Mouse (Mus musculus) spleen, adult 18-20 months (tissue): Measurements from ENCODE around the gene Cog6.

Source experiments
- DNase-seq, 2 experiments: peaks; one replicate each; pipeline ENCODE4 v3.0.0; 2022; ENCODE audit warnings: mixed read lengths in 2 of 2

The Cog6 gene

DNA sequence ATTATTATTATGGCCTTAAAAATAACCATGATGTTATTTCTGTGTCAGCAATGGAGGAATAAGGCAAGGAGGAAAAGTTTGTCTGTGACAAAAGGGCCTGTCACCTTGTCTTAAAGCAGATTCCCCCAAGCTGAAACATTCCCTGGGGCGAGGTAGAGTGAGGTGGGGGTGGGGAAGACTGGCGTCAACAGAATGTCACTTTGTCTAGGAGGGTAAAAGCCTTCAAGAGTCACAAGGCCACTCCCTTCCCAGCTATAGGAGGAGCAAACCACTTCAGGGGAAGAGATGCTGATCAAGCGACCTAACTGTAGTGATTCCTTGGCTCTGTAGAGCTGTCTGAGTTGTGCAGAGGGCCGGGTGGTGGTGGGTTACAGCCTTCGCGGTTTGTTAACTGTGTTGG, 14.5 kb upstream of the Cog6 start:
- DNase-seq, result no peak

DNA sequence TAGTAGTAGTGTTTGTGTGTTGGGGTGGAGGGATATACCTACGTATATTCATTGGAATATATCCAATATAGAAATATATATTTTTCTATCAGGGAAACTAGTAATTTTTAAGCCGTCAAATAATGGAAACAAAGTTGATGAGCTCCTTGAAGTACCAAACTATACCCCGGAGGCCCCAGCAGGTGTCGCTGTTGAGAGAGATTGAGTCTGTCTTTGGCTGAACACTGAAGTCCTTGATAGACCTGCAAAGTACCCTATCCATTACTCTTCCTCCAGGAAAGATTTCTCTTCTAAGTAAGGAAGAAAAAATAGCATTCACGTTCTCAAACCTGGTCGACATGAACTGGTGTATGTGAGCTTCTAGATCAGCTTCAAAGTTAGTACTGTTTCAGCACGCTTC, 12.0 kb upstream of the Cog6 start:
- peak; percentile 30 to 74 for DNase-seq

DNA sequence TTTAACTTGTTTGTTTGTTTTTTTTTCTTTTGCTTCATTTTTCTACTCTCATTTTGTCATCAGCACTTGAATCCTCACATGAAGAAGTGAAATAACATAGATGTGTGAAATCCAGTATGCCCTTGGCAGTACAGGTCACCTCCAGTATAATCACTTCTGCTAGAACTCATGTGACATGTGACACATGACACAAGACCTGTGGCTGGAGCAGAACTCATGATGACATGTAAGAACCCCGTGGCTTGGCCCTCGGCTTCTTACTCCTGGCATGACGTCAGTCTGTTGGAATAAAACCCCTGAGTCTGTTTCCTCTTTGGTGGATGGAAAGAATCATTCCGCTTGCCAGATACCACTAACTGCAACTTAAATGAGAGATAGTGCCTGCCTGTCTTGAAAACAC, 10.3 kb upstream of the Cog6 start:
- no peak for DNase-seq

DNA sequence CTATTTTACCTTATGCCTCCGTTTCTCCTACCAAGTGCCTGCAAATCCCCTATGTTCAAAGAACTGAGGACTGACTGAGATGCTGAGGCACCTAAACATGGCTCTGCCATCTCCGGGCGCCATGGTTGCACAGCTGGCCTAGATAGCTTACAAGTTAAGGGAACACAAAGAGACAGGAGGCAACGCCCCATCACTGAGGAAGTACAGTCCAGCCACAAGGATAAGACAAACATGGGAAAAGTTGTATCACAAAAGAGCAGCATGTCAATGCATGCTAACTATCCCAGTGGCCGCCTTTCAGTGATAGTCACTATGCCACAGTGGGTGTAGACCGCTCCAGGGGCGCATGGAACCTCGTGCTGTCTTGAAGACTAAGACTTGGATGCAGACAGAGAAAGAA, 9.6 kb downstream of the Cog6 start:
- no peak for DNase-seq

DNA sequence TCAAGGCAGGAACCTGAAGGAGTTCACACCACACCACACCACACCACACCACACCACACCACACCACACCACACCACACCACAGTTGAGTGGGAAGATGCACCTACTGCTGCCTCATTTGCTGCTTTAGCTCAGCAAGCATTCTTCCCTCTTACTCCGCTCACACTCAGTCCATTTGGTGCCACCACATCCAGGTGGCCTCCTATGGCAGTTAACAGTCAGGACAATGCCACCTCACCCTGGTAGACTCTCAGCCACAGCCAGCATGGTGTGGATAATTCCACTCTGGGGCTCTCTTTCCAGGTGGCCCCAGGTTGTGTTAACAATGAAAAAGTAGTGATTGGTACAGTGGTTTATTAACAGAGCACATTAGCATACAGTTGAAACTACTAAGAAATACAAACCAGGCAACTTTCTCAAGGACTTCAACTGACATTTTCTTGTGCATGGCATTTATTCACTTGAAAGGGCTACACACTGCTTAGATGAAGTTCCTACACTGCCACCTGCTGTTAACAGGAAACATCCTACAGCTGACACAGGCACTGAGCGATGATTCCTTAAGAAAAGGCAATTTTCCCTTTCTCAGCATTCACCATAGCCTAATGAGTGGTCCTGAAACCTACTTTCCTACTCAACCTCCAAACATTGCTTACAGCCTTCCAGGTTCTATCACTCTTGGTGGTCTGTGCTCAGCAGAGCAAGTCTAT, 12.5 kb downstream of the Cog6 start:
- no peak for DNase-seq

DNA sequence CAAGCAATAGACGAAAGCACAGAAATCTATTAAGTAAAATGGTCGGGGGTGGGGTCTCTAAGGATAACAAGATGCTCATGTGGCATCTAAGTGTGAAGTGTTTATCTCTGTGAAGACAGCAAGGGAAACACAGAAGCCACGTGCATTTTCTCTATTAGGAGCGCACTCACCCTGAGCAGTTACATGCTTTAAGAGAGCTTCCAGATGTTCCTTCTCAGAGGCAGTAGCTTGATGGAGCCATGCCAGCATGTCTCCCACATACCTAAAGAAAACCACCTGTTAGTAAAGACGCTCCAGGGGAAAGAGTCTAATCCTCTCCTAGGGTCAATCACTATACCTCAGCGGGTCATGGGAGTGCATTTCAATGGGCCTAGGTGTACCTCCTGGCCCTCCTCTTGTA, 15.0 kb downstream of the Cog6 start:
- no peak for DNase-seq

DNA sequence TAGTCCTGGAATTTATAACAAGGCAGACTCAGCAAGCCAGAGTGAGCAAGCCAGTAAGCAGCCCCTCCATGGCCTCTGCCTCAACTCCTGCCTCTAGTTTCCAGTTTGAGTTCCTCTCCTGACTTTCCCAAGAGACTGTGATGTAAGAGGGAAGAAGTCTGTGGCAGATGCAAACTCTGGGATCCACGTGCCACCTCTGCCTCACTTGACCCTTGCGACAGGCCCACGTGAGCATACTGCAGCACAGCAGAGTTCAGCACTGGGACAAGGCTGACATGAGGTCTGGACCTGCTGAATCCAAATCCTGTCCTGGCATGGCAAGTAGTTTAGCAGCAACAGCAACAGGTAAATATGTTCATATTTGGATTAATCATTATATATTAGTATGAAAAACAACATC, 17.0 kb downstream of the Cog6 start:
- no peak for DNase-seq

DNA sequence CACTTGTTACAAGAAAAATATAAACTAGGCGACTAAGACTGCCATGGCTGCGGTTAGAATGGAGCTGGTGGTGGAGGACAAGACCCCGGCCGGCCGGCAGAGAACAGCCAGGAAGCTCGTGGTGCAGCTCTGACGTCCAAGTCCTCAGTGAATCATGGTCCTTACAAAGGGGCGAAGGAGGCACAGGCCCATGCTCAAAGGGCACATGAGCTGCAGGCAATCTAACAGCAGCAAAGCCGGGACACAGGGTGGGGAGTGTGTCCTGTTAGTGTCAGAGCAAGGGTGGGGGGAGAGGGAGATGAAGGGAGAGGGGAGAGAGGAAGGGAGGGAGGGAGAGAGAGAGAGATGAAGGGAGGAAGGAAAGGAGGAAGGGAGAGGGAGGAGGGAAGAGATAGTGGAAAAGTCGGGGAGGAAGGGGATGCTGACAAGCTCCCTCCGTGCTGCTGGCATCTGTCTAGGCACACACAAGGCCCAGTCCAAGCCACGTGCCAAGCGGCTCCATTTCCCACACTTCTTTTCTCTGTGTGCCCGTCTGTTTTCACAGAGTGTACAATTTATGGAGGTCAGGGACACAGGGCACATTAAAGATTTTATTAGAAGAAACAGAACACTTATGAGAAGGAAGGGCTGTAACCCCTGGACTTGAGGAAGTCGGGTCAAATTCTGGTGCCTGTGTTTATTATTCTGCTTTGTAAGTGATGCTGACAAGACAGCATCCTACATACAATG, 17.9 kb downstream of the Cog6 start:
- no peak for DNase-seq

DNA sequence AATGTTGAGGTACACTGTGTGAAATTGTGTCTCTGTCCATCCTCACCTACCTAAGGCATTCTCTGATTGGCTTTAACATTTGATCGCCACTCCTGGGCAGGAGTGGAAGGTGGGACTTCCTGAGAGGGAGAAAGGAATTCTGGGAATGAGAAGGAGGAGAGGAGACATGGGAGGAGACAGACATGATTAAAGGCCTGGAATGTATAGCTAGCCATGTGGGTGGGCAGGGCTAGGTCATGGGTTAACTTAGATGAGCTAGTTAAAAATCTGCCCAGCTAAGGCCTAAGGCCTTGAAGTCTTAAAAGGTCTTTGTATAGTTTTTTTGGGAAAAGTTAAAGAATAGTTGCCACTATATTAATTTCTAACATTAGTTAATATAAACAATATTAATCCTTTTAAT, 19.7 kb downstream of the Cog6 start:
- no peak for DNase-seq

DNA sequence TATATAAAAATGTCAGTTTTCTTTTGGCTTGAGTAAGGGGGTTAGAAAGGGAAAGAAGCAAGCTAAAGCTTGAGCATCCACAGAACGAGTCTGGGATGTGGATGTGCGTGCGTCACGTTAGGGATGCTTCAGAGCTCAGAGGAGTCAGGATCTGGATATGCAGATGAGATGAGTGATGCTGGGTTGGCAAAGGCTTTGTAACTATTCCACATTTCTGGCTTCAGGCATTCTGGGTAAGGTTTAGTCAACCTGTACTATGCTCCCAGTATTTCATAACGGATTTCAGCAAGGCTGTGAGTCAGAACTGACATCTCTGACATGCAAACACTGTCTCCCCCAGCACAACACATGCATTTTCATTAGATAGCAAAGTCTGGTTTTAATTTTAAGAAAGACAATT, 20.4 kb downstream of the Cog6 start:
- no peak for DNase-seq

DNA sequence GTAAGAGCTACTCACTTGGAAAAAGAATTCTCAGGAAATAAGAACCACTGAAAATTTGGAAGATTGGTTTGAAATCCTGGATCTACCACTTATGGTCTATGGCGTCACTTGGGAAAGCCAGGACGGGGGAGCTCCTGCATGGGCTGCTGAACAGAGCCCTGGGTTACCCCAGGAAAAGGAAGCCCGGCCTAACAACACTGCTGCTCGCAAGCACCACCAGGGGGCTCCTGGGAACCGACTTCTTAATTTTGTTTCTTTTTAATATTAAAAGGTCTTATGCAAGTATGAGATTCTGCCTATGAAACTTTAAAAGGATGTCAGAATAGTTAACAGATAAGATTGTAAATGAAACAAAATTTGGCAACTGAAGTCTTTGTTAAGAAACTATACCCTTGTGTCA, 22.4 kb downstream of the Cog6 start:
- DNase-seq, result peak in 1 of 2 experiments; percentile 9

DNA sequence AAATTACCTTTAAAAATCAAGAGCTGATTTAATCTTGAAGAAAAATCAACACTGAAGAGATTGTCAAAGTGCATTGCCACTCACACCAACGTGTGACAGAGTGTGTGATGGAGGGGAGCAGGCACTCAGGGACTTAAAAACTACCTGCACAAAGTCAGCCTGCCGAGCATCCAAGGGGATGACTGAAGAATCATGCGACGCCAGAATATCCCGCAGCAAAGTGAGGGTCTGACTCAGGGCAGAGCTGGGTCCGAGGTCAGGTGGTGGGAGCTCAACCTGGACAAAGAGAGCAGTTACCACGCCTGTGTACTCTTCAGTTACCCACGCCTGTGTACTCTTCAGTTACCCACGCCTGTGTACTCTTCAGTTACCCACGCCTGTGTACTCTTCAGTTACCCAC, 23.7 kb downstream of the Cog6 start:
- no peak for DNase-seq

DNA sequence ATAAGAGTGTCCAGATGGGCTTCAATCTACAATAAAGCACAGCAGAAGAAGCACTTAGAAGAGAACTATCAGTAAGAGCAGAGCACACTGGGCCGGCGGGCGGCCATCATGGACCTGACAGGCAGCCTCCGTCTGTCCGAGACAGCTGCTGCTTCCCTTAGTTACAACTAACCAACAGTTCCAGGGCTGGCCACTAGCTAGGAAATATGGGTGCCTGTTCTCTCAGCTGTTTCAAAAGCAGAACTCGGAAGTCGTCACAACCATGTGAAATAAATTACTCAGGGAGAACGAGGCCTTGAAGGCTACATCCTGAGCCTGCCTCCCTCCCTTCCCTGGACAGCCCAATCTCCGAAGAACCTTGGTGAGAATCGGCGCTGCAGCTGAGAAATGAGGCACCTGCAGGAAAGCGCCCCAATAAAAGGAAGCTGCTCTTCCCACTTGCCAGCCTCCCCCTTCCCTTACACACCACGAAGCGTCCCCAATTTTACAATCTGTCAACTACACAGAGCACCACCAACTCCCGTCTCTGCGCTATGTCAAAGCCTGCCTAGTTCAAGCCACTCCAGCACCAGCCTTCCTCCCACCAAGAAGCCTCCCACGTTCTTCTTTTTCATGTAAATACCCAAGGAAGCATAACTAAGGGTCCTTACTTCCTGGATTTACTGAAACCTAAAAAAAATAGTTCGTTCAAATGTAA, 26.8 kb downstream of the Cog6 start:
- no peak for DNase-seq

DNA sequence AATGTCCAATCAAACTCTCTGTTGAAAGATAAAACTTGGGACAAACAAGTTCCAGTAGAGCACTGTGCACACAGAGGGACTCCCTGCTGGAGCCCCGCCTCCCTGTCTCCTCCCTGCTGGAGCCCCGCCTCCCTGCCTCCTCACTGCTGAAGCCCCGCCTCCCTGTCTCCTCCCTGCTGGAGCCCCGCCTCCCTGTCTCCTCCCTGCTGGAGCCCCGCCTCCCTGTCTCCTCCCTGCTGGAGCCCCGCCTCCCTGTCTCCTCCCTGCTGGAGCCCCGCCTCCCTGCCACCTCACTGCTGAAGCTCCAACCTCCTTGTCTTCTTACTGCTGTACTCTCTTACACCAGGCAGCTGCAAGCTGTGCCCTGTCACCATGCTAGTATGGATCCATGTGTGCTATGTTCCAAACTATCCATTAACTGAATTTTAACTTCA, 31.5 kb downstream of the Cog6 start:
- DNase-seq, result peak in 1 of 2 experiments; percentile 4

DNA sequence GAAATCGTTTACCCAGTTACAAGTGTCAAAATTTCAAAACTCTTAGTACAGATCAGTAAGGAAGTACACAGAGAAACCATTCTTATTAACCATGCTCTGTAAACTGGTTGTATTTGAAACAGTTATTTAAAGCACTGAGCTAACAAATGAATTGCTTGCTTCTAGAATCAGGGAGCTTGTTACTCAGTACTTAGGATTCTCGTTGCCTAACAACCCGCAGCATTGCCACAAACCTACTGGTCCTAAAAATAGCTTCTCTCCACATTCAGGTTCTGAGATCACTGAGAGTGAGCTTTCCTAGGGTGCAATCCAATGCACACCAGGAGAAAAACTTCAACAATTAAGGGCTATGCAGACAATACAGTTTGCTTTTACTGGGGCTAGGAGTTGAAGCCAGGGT, 33.3 kb downstream of the Cog6 start:
- DNase-seq, result no peak

DNA sequence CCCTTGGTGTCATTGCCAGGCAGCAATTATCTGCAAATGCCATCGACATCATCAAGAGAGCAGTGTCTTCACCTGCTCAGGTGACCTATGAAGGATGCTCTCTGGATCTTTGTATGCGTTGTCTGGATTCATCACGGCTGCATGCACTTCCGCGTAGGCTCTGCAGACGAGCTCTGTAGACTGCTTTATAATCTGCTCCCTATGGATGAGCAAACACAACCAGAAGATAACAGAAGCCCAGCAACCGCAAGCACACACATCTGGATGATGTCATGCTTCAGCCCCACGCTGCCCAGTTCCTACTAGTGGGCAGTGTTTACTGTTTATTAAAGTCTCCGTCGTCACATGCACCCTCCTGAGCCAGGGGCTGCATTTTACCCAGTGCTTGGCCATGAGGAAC, 34.0 kb downstream of the Cog6 start:
- no peak for DNase-seq

DNA sequence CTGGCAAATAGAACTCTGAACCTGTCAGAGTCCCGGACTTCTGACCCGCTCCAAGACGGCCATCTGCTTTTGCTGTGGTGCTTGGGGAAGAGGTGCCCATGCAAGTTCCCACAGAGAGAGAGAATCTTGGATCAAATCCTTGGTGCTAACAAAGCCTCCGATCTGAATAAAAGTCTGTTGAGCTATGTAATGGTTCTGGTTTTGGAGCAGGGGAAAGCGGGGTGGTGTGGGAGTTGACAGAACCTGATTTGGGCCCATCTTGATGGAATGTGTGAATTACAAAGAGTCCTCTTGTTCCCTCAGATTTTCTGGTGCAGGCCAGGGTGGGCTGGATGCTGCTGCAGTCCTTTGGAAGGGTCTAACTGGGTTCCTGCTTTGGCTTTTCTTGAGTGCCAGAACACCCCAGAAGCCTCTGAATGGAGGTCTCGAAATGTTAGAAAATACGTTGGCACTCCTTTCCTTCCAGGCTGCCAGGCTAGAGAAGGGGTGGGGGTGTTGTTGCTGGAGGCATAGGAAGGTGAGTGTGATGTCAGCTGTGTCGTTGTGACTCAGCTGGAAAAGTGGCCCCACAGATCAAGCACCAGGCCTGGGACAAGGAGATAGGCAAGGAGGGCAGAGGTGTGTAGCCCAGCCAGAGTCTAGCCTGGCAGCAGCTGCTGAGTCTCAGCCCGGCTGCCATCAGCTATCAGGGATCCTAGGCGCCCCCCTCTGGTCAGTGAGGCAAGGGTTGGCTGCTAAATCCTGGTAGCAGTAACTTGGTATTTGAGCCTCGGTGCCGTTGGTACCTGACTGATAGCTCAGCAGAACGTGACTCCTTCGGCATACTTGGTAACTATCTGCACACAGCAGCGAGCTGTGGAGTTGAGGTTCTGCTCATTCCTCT, 42.1 kb downstream of the Cog6 start:
- peak; percentile 42 to 80 for DNase-seq

DNA sequence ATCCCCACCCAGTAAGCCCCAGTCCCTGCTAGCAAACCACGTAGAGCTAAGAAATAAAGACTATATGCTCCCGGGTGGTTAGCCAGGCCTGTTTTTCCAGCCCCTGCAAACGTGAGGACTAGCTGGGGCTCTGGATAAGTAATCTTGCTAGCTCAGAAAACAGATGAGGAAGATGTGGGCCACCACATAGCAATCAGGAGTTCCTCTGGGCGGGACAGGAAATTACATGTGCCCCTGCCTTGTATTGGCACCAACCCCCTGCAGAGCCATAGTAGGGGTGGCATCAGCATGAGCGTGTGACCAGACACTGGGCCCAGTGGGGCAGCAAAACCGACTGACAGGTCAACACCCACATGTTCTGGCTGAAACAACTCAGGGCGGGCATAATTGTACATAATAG, 44.1 kb downstream of the Cog6 start:
- no peak for DNase-seq

DNA sequence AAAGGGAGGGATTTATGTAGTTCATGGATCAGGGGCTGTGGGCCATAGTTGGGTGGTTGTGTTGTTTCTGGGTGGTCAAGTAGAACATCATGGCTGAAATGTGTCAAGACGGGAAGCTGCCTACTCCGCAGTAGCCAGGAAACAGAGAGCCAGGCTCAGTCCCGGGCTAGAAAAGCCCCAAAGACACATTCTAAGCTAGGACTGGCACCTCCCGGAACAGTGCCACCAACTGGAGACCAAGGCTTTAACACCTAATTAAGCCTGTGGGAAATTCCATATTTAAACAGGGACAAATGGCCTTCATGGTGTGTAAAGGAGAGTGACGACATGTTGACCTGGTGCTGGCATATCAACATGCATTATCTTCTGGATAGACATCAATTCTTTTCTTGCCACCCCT, 50.0 kb downstream of the Cog6 start:
- no peak for DNase-seq

DNA sequence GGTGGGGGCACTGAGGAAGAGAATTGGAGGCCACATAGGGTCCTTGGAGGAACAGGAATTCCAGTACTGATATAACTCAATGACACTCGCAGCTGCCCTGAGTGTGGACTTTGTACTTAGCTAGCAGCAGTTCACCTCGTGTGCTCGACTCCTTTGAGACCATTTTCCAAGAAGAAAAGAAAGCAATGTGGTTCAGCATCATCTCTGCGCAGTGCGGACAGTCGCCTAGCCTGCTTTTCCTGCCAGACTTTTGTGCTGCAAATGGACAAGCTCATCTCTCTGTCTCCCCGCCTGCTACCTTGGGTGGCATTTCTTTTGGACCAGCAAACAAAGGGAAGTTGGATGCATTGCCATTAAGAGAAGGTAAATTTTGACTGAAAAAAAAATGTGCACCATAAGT, 52.8 kb downstream of the Cog6 start:
- no peak for DNase-seq

DNA sequence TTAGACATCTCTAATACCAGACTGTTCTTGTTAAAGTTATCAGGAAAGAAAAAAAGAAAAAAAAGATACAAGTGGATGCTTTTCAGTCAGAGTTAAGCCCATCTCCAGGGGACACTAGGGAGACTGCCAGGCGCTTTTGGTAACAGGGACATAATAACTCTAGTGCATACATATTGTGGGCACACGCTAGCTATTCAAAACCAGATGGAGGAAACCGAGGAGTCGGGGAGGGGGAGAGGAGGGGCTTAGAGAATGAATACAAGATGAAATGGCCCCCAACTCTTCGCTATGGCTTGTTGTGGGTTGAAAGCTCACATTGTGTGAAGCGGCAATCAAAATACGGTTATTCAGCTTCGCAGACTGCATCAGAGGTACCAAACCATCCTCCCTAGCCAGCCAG, 53.6 kb downstream of the Cog6 start:
- DNase-seq, result no peak

DNA sequence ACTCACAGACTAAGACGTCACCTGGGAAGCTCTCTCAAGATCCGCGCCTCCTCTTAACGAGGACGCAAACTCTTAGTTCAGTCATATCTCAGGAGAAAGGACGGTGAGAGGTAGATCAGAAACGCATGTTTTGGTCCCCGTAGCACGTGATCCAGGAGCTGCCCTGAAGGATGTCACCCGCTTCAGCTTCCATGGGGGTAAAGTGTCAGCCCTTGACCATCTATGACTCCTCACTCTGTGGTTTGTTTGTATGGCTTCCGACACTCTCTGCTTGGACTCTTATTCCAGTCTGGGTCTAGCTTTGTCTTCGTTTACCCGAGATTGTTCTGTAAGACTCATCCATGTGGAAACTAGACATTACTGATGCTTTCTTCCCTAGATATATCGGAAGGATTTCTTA, 54.6 kb downstream of the Cog6 start:
- no peak for DNase-seq

DNA sequence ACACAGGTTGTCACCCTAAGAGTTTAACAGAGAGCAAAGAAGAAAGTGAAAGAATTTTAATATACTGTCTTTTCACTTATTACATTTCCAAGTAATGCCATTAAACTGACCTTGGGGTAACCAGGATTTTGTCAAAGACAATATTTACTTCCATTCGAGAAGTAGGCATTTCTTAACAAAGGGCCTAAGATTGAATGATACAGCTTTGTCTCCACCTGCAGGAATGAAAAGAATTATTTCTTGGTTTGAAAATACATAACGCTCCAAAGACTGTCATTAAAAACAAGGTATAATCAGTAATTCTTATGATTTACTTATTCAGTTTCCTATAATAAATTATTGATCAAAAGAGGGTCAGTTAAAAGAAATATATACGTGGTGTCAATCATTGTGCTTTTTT, 55.4 kb downstream of the Cog6 start:
- DNase-seq, result no peak
